Mouse (Mus musculus) midbrain, embryonic 16.5 days (tissue): ENCODE measurements around the gene Tsc22d1. TPM values are rescaled to one million over a fixed set of nuclear protein-coding genes. Genes with fewer than 3 reads are reported as not detected.
A peak's percentile ranks its signal among the peaks of the same experiment; 100 is the strongest.

Experiments used
- ATAC-seq: fragments of 200-750 bp; cut with Nextera tagmentation; 2 replicates; pipeline ENCODE4 v1.8.0; 2017; ENCODE audit warnings: moderate TSS enrichment
- H3K27ac ChIP-seq: fragments of 300-500 bp; sonication (generic); 2 replicates; pipeline ENCODE4 v1.5.1; 2014; ENCODE audit warnings: mild to moderate bottlenecking, low read length, mixed read lengths
- H3K27me3 ChIP-seq: fragments of 300-500 bp; sonication (generic); 2 replicates; pipeline ENCODE4 v1.6.1; 2014; ENCODE audit warnings: low read depth, low read length, mixed read lengths; ENCODE audit not compliant: control insufficient read depth, insufficient read depth
- H3K36me3 ChIP-seq: fragments of 300-500 bp; sonication (generic); 2 replicates; pipeline ENCODE4 v1.6.1; 2014; ENCODE audit warnings: mild to moderate bottlenecking, low read length, moderate library complexity, mixed read lengths; ENCODE audit not compliant: control insufficient read depth, insufficient read depth
- H3K4me1 ChIP-seq: fragments of 300-500 bp; sonication (generic); 2 replicates; pipeline ENCODE4 v1.6.1; 2014; ENCODE audit warnings: mild to moderate bottlenecking, low read length, mixed read lengths; ENCODE audit not compliant: control insufficient read depth, insufficient read depth
- H3K4me2 ChIP-seq: fragments of 300-500 bp; sonication (generic); 2 replicates; pipeline ENCODE4 v1.6.1; 2014; ENCODE audit warnings: mild to moderate bottlenecking, low read length, mixed read lengths
- H3K4me3 ChIP-seq: fragments of 300-500 bp; sonication (generic); 2 replicates; pipeline ENCODE4 v1.5.1; 2014; ENCODE audit warnings: low read depth, mild to moderate bottlenecking, low read length, moderate library complexity, mixed read lengths
- H3K9ac ChIP-seq: fragments of 300-500 bp; sonication (generic); 2 replicates; pipeline ENCODE4 v1.6.1; 2014; ENCODE audit warnings: low read depth, low read length, mixed read lengths
- H3K9me3 ChIP-seq: fragments of 300-500 bp; sonication (generic); replicated peaks from 2 replicates; pipeline ENCODE4 v1.6.1; 2014; ENCODE audit warnings: mild to moderate bottlenecking, low read length, mixed read lengths; ENCODE audit not compliant: control insufficient read depth, poor library complexity, severe bottlenecking
- WGBS: fragments of 180-500 bp; shearing (Covaris S2); extraction: QIAGEN DNeasy Blood & Tissue Kit; methylation state at CpG from one replicate; pipeline ENCODE4 v1.1.7; 2014; 5-methylcytosine and 5-hydroxymethylcytosine counted together
- polyA plus RNA-seq: library from polyadenylated mRNA; unstranded; fragments of >200 nt; fragmentation: Nextera tagmentation; extraction: Ambion mirVana; gene quantifications from 2 replicates; pipeline ENCODE4 v1.2.1, GENCODE M21; 2015

Tsc22d1 gene
- polyA plus RNA-seq, 1 experiment from 2014 or later, result 762 TPM

DNA sequence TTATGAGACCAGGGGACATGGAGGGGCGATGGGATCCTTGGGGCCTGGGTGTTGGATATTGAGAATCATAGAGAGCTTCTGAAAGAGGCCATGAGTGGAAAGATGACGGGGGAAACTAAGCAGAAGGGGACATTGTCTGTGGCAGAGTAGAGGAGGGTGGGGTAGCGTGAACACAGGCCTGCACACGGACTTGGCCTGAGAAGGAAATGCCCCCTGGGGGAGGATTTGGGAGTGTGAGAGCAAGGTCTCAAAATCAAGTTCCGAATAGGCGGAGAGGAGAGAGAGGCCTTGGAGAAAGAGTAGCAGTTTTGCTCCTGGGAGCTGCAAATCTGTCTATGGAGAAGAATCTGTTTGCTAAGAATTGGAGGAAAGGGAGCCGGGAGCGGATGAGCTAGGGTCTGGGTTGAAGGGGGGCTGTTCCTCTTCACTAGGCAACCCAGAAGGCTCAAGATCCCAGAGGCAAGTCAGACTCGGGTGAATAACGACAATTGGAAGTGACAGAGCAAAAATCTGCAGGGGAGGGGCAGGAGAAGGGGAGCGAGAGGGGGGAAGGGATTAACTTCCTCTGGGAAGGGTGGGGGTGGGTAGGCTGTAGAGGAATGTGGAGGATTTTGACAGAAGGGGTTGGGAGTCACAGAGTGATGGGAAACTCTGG is 98.8 kb downstream of the Tsc22d1 start:
- H3K4me1 ChIP-seq, result peaks cover 17% of the 10 kb centered on the region
- no peak overlapping the region for H3K4me3 ChIP-seq
- H3K4me2 ChIP-seq, result peak overlapping the region; percentile 3; the same call in 1 of the 2 replicates
- H3K27me3 ChIP-seq, result no peaks in the 10 kb centered on the region
- no peak overlapping the region for H3K9ac ChIP-seq
- 7% methylated on average over 11 of the region's 11 CpGs for WGBS
- ATAC-seq, result peak; percentile 68
- H3K27ac ChIP-seq, result peak overlapping the region; percentile 47; the same call in 1 of the 2 replicates
- no peaks in the 10 kb centered on the region for H3K9me3 ChIP-seq
- H3K36me3 ChIP-seq, result peaks cover 3% of the 10 kb centered on the region; the same call in 1 of the 2 replicates

DNA sequence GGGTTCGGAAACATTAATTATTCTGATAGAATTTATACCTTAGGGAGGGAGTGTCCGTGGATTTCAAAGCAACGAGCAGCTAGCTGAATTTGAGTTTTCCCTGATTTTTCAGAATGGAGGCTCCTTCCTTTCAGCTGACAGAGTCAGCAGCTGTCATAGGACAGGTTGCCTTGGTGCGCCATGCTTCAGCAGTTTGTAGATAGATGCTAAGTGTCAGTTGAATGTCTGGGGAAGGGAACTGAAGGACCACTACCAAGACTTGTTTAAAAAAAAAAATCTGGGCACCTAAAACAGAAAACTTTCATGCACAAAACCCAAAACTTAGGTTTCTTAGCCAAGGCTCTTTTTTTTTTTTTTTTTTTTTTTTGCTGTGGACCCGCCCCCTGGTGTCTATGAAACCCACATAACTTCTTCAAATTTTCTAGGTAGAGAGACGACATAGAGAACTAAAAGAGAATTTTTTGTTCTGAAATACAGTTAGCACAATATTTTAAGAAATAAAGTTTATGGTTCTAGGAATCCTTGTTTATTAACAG is 99.4 kb downstream of the Tsc22d1 start:
- Histone ChIP-seq H3K27me3 (no peaks in the 10 kb centered on the region), H3K4me2 (peak overlapping the region; percentile 3; the same call in 1 of the 2 replicates), H3K4me1 (peaks cover 17% of the 10 kb centered on the region), H3K9ac (no peak overlapping the region), H3K27ac (no peak overlapping the region), H3K36me3 (peaks cover 3% of the 10 kb centered on the region; the same call in 1 of the 2 replicates), H3K4me3 (no peak overlapping the region), H3K9me3 (no peaks in the 10 kb centered on the region)
- peak; percentile 13; the same call in 1 of the 2 replicates for ATAC-seq
- 26% methylated on average over 6 of the region's 6 CpGs for WGBS

DNA sequence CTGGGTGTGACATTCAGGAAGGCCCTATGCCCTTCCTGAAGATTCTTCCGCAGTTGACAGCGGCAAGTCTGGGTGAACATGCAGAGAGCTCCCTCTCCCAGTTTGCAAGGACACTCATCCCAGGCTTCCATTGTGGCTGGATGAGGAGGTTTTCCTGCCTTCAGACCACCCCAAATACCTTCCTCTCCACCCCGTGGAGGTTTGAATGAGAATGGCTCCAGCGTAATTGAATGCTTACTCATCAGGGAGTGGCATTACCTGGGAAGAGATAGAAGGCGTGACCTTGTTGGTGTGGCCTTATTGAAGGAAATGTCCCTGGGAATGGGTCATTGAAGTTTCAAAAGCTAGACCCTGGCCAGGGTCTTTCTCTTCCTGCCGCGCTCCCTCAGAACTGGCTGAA is 100.9 kb downstream of the Tsc22d1 start:
- Histone ChIP-seq H3K27me3 (no peaks in the 10 kb centered on the region), H3K4me1 (peaks cover 17% of the 10 kb centered on the region), H3K4me2 (no peak overlapping the region), H3K36me3 (no peaks in the 10 kb centered on the region), H3K9me3 (no peaks in the 10 kb centered on the region), H3K27ac (no peak overlapping the region), H3K9ac (no peak overlapping the region), H3K4me3 (no peak overlapping the region)
- no peak for ATAC-seq
- 64% methylated on average over 7 of the region's 7 CpGs for WGBS

DNA sequence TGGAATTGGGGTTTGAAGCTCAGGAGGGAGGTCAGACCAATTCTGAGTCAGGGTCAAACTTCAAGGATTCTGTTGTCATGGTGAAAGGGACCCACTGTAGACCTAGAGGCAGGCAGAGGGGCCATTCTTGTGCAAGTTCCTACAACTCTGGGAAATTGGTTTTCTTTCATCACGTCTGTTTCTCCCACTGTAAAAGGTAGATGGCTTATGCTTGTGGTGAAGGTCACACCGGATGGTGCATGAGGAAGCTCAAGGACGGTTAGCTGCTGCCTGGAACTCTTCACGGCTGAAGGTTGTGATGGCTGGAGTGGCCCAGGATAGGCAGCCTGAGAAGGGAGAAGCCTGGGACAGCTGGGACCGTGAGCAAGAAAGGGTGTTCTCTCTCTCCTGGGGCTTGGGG is 103.5 kb downstream of the Tsc22d1 start:
- ATAC-seq, result no peak
- H3K9me3 ChIP-seq, result no peaks in the 10 kb centered on the region

DNA sequence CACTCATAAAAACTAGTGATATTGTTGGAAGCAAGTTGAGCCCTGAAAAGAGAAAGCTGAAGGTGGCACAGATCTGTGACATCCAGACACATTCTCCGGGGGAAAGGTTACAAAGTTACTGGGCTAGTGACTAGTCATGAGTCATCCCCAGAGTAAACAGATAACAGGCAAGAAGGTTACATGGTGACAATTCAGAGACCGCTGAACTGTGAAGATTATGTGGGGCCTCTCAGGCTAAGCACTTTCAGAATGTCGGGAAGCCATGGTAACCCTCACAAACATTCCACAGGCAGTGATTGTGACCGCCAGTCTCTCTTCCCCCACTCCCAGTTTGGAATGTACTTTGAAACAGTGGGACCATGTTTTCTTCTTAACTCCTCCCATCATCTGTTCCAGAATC is 105.8 kb downstream of the Tsc22d1 start:
- WGBS, result 24% methylated on average over 4 of the region's 4 CpGs
- no peaks in the 10 kb centered on the region for H3K4me1 ChIP-seq
- no peak overlapping the region for H3K4me2 ChIP-seq
- no peak overlapping the region for H3K27ac ChIP-seq
- H3K4me3 ChIP-seq, result no peak overlapping the region
- H3K9ac ChIP-seq, result no peak overlapping the region
- no peaks in the 10 kb centered on the region for H3K9me3 ChIP-seq
- no peaks in the 10 kb centered on the region for H3K36me3 ChIP-seq
- ATAC-seq, result no peak
- no peaks in the 10 kb centered on the region for H3K27me3 ChIP-seq

More for the DNA sequence above, 103.5 kb downstream of the Tsc22d1 start:
- no peaks in the 10 kb centered on the region for H3K27me3 ChIP-seq
- no peak overlapping the region for H3K27ac ChIP-seq
- H3K4me2 ChIP-seq, result no peak overlapping the region
- H3K4me1 ChIP-seq, result peaks cover 10% of the 10 kb centered on the region
- 87% methylated on average over 5 of the region's 5 CpGs for whole genome bisulfite sequencing
- H3K4me3 ChIP-seq, result no peak overlapping the region
- no peaks in the 10 kb centered on the region for H3K36me3 ChIP-seq
- H3K9ac ChIP-seq, result no peak overlapping the region

DNA sequence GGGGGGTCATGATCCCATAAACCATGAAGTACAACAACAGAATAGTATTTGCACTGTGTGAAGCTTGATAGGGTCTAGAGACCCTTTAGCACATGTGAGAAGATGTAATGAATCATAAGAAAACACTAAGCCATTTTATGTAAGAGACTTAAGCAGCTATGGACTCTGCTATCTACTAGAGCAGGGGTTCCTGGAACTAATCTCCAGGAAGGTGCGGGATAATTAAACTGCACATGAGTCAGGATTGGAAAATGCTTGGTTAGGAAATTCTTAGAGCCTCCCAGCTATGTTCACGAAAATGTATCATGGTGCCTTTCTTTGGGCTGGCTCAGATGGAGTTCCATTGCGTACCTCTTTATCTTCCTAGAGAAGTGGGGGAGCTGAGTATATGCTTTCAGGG is 106.5 kb downstream of the Tsc22d1 start:
- no peak overlapping the region for H3K27ac ChIP-seq
- no peaks in the 10 kb centered on the region for H3K9me3 ChIP-seq
- no peak overlapping the region for H3K9ac ChIP-seq
- no peak for ATAC-seq
- no peak overlapping the region for H3K4me2 ChIP-seq
- 92% methylated on average over 3 of the region's 3 CpGs for WGBS
- no peaks in the 10 kb centered on the region for H3K27me3 ChIP-seq
- H3K36me3 ChIP-seq, result no peaks in the 10 kb centered on the region
- no peaks in the 10 kb centered on the region for H3K4me1 ChIP-seq
- H3K4me3 ChIP-seq, result no peak overlapping the region

DNA sequence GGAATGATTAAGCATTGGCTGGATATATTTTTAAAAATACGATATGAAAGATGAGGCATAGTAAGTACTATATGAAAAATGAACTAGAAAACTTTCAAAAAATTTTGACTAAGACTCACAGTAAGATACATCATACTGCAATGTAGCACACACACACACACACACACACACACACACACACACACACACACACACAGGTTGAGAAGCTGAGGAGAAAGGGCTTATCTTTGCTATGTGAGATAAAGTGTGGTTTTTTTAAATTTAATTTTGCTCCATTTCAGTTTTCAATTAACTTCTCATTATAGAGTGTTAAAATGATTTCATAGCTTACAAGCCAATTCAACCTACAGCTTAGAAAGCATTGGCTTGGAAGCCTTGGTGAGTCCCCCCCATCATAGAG is 108.6 kb downstream of the Tsc22d1 start:
- Histone ChIP-seq H3K9me3 (no peaks in the 10 kb centered on the region), H3K27ac (no peak overlapping the region), H3K4me1 (no peaks in the 10 kb centered on the region), H3K9ac (no peak overlapping the region), H3K36me3 (no peaks in the 10 kb centered on the region), H3K4me2 (no peak overlapping the region), H3K4me3 (no peak overlapping the region), H3K27me3 (no peaks in the 10 kb centered on the region)
- WGBS, result 90% methylated on average over 1 of the region's 1 CpGs
- ATAC-seq, result no peak

DNA sequence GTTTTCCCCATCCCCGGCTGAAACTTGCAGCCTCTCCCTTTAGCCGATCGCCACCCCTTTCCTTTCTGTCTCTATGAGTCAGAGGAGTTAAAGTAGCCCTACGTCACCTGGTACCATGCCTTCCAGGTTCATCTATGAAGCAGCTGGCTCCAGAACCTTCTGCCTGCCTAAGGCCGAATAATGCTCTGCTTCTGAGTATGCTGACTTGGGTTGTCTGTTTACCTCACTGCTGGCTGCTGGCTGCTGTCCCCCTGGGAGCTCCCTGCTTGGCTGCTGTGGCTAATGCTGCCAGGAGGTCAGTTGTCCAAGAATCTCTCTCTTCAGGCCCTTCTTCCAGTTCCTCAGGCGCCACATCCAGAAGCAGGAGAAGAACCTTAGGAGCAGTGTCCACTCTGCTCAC is 111.7 kb downstream of the Tsc22d1 start:
- ATAC-seq, result no peak
- Histone ChIP-seq H3K4me3 (no peak overlapping the region), H3K9me3 (no peaks in the 10 kb centered on the region), H3K9ac (no peak overlapping the region), H3K27me3 (no peaks in the 10 kb centered on the region), H3K4me2 (no peak overlapping the region), H3K27ac (no peak overlapping the region), H3K4me1 (no peaks in the 10 kb centered on the region), H3K36me3 (no peaks in the 10 kb centered on the region)
- 92% methylated on average over 6 of the region's 6 CpGs for WGBS

DNA sequence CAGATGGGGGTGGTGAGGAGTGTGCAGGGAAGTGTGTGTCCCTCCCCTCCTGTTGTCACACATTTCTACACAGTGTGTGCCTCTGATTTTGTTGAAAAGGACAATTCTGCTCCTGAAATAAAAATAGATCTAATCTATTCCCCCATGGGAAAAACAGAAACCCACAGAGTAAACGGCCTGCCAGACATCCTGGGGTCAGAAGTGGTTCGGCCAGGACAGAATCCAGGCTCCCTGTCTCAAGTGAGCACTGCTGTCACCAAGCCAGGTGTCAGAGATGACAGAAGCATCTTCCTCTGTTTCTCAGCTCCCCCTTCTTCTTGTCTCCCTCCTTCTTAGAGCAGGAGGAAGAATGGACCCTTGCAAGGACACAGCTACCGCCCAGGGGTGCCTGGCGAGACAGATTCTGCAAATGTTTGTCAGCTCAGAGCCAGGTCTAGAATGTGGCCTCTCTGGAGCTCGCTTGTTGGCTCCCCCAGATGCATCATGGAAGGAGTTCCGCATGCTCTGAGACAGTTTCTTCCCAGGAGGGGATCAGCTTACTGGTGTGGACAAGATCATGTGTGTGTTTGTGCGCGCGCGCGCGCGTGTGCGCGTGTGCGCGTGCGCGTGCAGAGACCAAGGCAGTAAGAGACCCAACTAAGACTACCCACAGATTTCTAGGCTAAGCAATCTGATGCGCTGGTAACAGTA is 112.4 kb downstream of the Tsc22d1 start:
- no peaks in the 10 kb centered on the region for H3K27me3 ChIP-seq
- H3K9me3 ChIP-seq, result no peaks in the 10 kb centered on the region
- H3K36me3 ChIP-seq, result no peaks in the 10 kb centered on the region
- H3K27ac ChIP-seq, result no peak overlapping the region
- ATAC-seq, result 0 out of 2 replicates have a peak, but pooled peaks have one; percentile 36
- H3K4me1 ChIP-seq, result no peaks in the 10 kb centered on the region
- no peak overlapping the region for H3K4me2 ChIP-seq
- 91% methylated on average over 20 of the region's 20 CpGs for WGBS
- no peak overlapping the region for H3K4me3 ChIP-seq
- H3K9ac ChIP-seq, result no peak overlapping the region
